Mouse (Mus musculus) E14TG2a.4 (cell line): ENCODE results near the gene Tnfaip2.

Source experiments
- H3K27me3 ChIP-seq: 2 replicates; pipeline ENCODE4 v1.6.1; 2014; ENCODE audit warnings: low read length, control low read depth; ENCODE audit not compliant: insufficient read depth
- H3K36me3 ChIP-seq: 2 replicates; pipeline ENCODE4 v1.6.1; 2014; ENCODE audit warnings: low read length, control low read depth; ENCODE audit not compliant: insufficient read depth
- H3K4me1 ChIP-seq: replicated peaks from 2 replicates; pipeline ENCODE4 v1.6.1; 2014; ENCODE audit warnings: low read depth, low read length, control low read depth
- H3K4me3 ChIP-seq: replicated peaks from 2 replicates; pipeline ENCODE4 v1.5.1; 2014; ENCODE audit warnings: mild to moderate bottlenecking, low read length
- H3K9me3 ChIP-seq: 2 replicates; pipeline ENCODE4 v1.6.1; 2014; ENCODE audit warnings: low read length, control low read depth
- CTCF ChIP-seq: conservative IDR thresholded peaks from 2 replicates; pipeline ENCODE4 v1.5.1; 2014; ENCODE audit warnings: low read length
- NANOG ChIP-seq: IDR thresholded peaks from 2 replicates; pipeline ENCODE4 v1.6.1; 2014; ENCODE audit warnings: borderline replicate concordance, low read length, mixed read lengths
- POU5F1 ChIP-seq: IDR thresholded peaks from 2 replicates; pipeline ENCODE4 v1.6.1; 2014; ENCODE audit warnings: low read length, borderline replicate concordance

Gene Tnfaip2

GRCm38 (mm10) chr12:111440701-111441373 is 1.4 kb upstream of the Tnfaip2 start:
- TF ChIP-seq NANOG (no peak), POU5F1 (no peak), CTCF (no peak)
- H3K4me3 ChIP-seq: no peak overlapping the region
- peaks cover 36% of the 10 kb centered on the region for H3K4me1 ChIP-seq
- peaks cover 5% of the 10 kb centered on the region for H3K9me3 ChIP-seq
- H3K36me3 ChIP-seq: no peaks in the 10 kb centered on the region
- peaks cover 93% of the 10 kb centered on the region for H3K27me3 ChIP-seq

- Histone ChIP-seq H3K36me3 (no peaks in the 10 kb centered on the region), H3K4me1 (peaks cover 43% of the 10 kb centered on the region), H3K4me3 (no peak overlapping the region), H3K9me3 (peaks cover 5% of the 10 kb centered on the region), H3K27me3 (peaks cover 93% of the 10 kb centered on the region)
- TF ChIP-seq POU5F1 (no peak), CTCF (no peak), NANOG (no peak)
Measured at GRCm38 (mm10) chr12:111441523-111441922, 746 bp upstream of the Tnfaip2 start.

- H3K4me1 ChIP-seq: peaks cover 48% of the 10 kb centered on the region
- peaks cover 5% of the 10 kb centered on the region for H3K9me3 ChIP-seq
- no peaks in the 10 kb centered on the region for H3K36me3 ChIP-seq
- H3K4me3 ChIP-seq: peak overlapping the region; percentile 72
- no peak for TF ChIP-seq POU5F1
- no peak for TF ChIP-seq NANOG
- TF ChIP-seq CTCF: no peak
- H3K27me3 ChIP-seq: peaks cover 94% of the 10 kb centered on the region
Measured at GRCm38 (mm10) chr12:111443011-111443870, 972 bp downstream of the Tnfaip2 start.

GRCm38 (mm10) chr12:111443921-111444831 is 1.9 kb downstream of the Tnfaip2 start:
- Histone ChIP-seq H3K9me3 (peaks cover 5% of the 10 kb centered on the region), H3K36me3 (no peaks in the 10 kb centered on the region), H3K4me1 (peaks cover 57% of the 10 kb centered on the region), H3K4me3 (no peak overlapping the region), H3K27me3 (peaks cover 94% of the 10 kb centered on the region)
- no peak for TF ChIP-seq POU5F1
- no peak for TF ChIP-seq CTCF
- no peak for TF ChIP-seq NANOG

- Histone ChIP-seq H3K27me3 (peaks cover 99% of the 10 kb centered on the region), H3K4me3 (peak overlapping the region; percentile 70), H3K36me3 (no peaks in the 10 kb centered on the region), H3K9me3 (no peaks in the 10 kb centered on the region), H3K4me1 (peaks cover 68% of the 10 kb centered on the region)
- TF ChIP-seq CTCF: no peak
- TF ChIP-seq NANOG: no peak
- TF ChIP-seq POU5F1: no peak
Measured at GRCm38 (mm10) chr12:111445161-111445889, 3.1 kb downstream of the Tnfaip2 start.

GRCm38 (mm10) chr12:111445890-111446613 is 3.8 kb downstream of the Tnfaip2 start:
- Histone ChIP-seq H3K27me3 (peaks cover 100% of the 10 kb centered on the region), H3K4me1 (peaks cover 73% of the 10 kb centered on the region), H3K9me3 (no peaks in the 10 kb centered on the region), H3K4me3 (peak overlapping the region; percentile 70), H3K36me3 (no peaks in the 10 kb centered on the region)
- TF ChIP-seq NANOG: no peak
- no peak for TF ChIP-seq CTCF
- no peak for TF ChIP-seq POU5F1

GRCm38 (mm10) chr12:111446745-111447144 is 4.5 kb downstream of the Tnfaip2 start:
- Histone ChIP-seq H3K4me3 (no peak overlapping the region; the same call in 1 of the 2 replicates), H3K36me3 (no peaks in the 10 kb centered on the region), H3K4me1 (peaks cover 71% of the 10 kb centered on the region), H3K9me3 (no peaks in the 10 kb centered on the region), H3K27me3 (peaks cover 100% of the 10 kb centered on the region)
- TF ChIP-seq NANOG (no peak), CTCF (no peak), POU5F1 (no peak)
